Mouse (Mus musculus) CH12.LX (cell line): ENCODE results near the gene Megf8.
A peak's percentile ranks its signal among the peaks of the same experiment; 100 is the strongest.

Source experiments
- EP300 ChIP-seq: IDR thresholded peaks from 2 replicates; pipeline ENCODE4 v1.6.1; 2011; ENCODE audit warnings: low read length, improper control_type of control experiment
- HCFC1 ChIP-seq: IDR thresholded peaks from 2 replicates; pipeline ENCODE4 v1.6.1; 2012; ENCODE audit warnings: low read depth, mild to moderate bottlenecking, inconsistent platforms, low read length, improper control_type of control experiment
- KAT2A ChIP-seq: IDR thresholded peaks from 2 replicates; pipeline ENCODE4 v1.6.1; 2012; ENCODE audit warnings: low read length, improper control_type of control experiment, inconsistent platforms; ENCODE audit not compliant: insufficient replicate concordance
- MEF2A ChIP-seq: IDR thresholded peaks from 2 replicates; pipeline ENCODE4 v1.6.1; 2014; ENCODE audit warnings: low read depth, mild to moderate bottlenecking, inconsistent platforms, low read length, improper control_type of control experiment, borderline replicate concordance
- USF1 ChIP-seq: IDR thresholded peaks from 2 replicates; pipeline ENCODE4 v1.6.1; 2014; ENCODE audit warnings: low read depth, mild to moderate bottlenecking, inconsistent platforms, low read length, improper control_type of control experiment
- USF2 ChIP-seq: conservative IDR thresholded peaks from 2 replicates; pipeline ENCODE4 v1.6.1; 2011; ENCODE audit warnings: low read depth, low read length, improper control_type of control experiment

- TF ChIP-seq HCFC1, result peak; percentile 55
- no peak for TF ChIP-seq USF1
- no peak for TF ChIP-seq EP300
- TF ChIP-seq USF2, result no peak
- peak; percentile 21; the same call in 1 of the 2 replicates for TF ChIP-seq MEF2A
- TF ChIP-seq KAT2A, result no peak
Observed at GRCm38 (mm10) chr7:25281734-25282601, 35.0 kb upstream of the Megf8 start.
